Mouse (Mus musculus) c-Kit-negative CD71-positive TER-119-positive erythroid progenitor cells, embryonic 14.5 days (primary cell): ENCODE measurements around the gene Trpv6.

Experiments
- DNase-seq: peaks from one replicate; pipeline ENCODE4 v3.0.0-alpha.2; 2013; ENCODE audit warnings: low read depth, low spot score

Gene Trpv6

DNA sequence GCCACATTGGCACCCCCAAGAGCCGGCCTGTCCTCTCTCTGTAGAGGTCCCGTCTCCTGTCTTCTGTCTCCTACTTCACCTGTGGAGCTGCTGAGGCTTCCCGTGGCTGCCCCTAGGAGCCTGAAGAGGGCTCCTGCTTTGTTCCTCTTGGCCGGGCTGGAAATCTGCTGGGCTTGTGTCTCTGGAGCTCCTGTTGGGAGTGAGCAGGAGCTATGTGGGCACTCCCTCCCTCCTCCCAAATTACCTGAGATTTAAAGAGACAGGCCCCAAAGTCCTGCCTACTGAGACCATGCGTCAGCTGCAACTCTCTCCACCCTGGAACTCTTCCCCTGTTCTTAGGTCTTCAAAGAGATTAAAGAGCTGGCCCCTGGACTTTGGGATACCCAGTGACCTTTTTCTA lies at the start of gene Trpv6:
Gene Trpv6, minus strand, starts transcription at position 228 of the 400 bp plus-strand sequence.
- DNase-seq, result no peak

DNA sequence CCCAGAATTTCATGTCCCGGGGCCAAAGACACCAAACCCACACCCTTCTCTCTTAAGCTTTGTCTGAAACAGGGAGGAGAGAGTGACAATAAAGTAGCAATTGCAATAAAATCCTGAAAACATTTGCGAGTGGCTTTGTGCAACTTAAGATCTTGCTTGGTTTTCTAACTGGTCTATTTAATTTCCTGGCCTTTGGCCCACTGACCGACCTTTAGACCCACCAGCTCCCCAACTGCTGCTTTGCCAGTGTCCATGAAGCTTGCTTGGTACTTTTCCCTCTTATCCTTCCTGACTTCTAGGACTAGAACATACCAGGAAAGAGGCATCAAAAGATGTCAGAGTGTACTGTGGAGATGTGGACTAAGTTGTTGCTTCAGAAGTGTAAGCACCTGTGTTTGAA lies 49.4 kb upstream of the Trpv6 start:
- no peak for DNase-seq

DNA sequence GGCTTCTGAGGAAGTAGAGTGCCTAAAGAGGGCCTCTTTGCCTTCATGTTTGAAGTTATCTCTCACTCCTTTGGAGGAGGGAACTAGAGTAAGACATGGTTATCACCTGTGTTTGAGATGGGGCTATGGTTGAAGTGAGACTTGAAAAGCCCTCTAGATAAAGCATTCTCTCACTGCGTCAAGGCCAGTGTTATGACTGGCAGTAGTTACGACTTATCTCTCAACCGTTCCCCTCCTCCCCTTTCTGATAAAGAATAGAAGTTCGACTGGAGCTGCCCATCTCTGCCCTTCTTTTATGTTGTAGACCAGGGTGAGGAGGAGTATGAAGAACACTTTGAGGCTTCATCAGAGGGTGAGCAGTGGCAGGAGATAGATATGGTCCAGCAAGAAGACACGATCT lies 48.7 kb upstream of the Trpv6 start:
- DNase-seq, result no peak

DNA sequence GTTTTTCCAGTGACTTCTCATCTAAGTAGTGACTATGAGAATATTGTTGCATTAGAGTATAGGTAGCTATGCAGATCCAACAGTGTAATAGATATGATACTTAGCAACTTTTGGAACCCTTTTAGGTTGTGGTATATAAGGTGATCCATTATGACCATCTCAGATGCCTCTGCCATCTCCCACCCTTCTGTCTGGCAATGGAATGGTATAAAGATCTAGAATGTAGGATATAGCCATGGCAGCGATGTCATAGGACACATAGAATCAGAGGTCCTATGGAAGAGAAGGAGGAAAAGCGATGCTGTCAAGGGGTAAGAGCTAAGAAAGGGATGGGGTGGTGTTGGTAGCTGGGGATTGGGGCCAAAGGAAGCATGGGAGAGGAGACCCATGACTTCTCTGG lies 47.9 kb upstream of the Trpv6 start, which contains the start of gene Llcfc1:
Gene Llcfc1, plus strand, starts transcription at position 301 of the 400 bp plus-strand sequence.
- no peak for DNase-seq

DNA sequence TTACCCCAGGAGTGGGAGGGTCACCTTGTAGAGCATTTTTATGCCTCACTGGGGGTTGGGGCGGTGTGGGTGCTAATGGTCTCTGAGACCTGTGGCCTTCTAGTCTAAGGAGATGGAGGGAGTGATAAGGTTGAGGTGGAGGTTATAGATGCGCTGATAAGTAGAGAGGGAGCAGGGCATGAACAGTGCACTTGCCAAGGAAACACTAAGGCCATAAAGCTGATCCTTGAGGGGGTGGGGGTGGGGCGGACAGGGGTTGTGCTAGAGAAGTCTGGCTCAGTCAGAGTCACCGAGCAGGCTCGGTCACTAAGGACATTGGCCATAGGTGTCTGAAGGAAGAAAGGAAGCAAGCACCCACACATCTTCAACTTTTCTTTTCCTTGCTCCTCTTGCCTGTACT lies 45.5 kb upstream of the Trpv6 start:
- no peak for DNase-seq

DNA sequence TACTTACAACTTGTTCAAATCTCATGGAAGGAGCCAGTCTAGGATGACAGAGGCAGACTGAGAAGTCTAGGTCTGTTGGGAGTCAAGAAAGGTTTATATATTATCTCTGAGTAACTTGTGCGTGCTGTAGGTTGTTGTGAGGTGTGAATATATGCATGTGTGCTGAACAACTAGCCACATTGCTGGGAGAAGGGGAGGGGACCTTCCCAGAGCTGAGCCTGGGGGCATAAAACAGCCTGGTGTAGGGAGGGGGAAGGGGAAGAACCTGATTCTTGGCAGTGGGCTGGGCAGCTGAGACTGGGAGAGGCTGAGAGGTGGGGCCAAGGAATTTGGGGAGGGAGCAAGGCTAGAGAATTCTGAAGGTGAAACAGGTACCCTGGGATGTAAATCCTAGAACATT lies 44.5 kb upstream of the Trpv6 start, which contains the start of gene Trpv5:
Gene Trpv5, minus strand, starts transcription at position 101 of the 400 bp plus-strand sequence.
- DNase-seq, result no peak

DNA sequence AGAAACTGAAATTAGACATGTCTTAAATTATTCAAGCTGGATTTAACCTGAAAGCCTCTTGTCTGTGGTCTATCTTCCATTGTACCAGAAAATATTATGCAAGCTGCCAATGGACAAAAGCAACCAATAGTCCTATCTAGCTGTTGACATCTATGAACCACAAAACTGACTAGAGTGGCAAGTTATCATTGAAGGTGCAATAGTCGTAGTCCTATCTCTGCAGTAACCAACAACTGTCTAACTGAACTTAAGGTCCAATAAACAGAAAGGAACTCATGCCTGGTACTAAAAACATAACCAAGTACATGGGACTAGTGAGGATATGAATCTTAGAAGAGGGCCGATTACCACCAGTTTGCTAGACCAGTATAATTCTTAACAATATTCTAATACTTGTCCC lies 40.3 kb upstream of the Trpv6 start:
- no peak for DNase-seq

DNA sequence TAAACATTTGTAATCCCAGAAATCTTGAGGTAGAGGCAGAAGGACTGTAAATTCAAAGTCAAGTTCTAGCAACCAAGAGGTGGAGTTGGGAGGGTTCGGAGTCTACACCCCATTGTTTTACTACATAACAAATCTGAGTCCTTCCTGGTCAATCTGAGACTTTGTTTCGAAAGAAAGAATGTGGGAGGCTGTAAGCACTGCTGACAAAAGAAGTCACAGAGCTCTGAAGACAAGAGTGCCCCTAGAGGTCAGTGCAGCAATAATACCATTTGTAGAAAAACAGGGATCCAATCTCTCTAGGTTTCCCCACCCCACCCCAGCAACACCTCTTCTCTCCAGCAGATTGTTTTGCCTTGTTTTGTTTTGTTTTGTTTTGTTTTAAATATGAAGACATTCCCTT lies 26.1 kb upstream of the Trpv6 start:
- no peak for DNase-seq

DNA sequence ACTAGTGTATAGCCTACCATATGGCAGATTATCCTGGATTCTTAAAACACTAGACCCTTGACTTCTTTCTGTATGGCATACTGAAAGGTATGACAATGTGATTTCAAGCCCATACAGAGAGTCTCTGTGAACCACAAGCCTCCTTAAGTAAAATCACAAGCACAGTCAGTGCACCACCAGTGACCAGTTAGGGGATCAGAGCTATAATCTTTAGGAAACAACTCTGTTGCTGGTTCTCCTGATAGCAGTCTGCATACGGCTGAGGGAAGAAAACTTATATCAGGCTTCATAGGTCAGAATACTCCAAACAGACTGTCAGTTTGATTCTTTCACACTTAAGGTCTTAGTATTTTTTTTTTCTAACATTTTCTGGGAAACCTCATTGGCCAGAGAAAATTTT lies 22.3 kb upstream of the Trpv6 start:
- no peak for DNase-seq

DNA sequence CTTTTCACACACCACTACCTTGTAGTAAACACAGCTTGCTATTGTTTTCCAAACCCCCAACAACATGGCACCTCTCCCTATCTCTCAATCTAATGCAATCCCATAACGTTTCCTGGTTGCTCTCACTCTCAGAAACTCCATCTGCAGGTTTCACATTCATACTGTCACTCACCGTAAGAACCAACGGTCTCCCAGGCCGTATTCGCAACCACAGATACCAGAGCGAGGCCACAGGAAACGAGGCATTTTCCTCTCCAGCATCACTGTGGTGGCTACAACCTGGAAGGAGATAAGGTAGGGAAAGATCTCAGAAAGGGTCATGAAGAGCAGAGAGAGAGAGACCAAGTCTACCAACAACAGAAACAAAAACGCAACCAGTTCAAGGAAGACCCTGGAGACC lies 18.4 kb upstream of the Trpv6 start:
- DNase-seq, result no peak

DNA sequence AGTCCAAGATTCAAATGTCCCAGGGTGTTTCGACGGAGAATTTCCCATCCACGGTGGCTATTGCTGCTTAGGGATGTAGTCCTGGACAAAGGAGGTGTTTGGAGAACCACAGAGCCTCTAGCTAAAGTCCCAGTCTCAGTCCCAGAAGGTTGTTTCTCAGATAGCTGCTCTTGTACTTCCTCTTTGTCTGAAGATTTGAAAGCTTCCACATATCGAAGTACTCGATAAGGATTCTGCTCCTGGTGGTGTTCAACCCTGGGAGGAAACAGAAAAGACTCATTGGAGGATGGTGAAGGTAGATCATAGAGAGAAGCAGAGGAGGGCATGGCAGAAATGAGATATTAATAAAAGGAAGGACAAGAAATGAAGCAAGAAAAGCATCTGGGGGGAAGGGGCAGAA lies 17.0 kb upstream of the Trpv6 start:
- DNase-seq, result no peak

DNA sequence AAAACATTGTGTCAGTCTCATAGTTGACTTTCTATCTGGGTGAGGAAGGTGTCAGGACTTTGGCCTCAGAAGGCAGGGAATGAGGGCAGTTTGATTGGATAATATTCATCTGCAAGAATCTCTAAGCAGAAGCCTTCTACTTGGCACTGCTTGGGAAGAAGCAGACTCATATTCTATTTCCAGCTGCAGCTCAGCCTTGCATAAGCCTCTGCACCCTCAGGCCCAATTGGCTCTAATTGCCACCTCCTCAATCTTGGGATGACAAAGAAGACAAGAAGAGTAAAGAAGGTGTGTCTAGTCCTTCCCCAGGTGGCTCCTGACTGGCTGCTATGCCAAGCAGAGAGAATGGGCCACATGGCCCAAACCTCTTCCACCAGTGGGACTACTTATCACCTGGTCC lies 10.5 kb upstream of the Trpv6 start:
- no peak for DNase-seq

DNA sequence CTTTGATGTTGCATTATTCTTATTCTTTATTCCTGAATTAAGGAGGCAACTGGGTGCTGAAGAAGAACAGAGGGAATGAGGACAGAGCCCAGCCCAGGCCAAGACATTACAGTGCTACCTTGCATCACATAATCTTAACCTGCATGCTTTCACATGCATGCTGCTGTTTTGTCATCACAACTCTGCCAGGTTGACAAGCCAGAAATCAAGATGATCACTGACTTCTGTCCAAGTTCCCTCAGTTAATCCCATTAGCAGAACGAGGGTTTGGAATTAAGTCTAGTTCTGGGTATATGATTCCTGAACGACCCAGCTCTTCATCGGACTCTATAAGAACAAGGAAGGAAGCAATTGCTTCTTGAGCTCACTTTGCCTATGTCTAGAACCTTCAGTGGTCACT lies 10.0 kb upstream of the Trpv6 start:
- DNase-seq, result no peak

DNA sequence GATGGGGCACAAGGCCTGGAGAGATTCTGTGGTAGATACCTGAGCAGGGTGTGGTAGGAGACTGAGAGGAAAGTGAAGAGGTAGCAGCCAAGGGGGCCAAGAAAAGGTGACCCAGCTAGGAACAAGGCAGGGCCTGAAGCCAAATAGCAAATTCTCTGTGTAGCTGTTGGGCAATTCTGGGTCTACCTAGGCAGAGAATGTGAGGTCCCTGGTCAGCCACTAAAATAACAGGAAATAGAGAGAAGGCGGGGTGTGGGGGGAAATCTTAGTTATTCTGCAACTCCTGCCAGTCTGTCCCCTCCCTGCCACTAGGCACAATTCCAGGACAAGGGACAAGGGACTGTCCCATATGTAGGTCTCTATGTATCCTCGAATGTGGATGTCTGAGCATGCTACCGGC lies 7.0 kb upstream of the Trpv6 start:
- DNase-seq, result no peak

DNA sequence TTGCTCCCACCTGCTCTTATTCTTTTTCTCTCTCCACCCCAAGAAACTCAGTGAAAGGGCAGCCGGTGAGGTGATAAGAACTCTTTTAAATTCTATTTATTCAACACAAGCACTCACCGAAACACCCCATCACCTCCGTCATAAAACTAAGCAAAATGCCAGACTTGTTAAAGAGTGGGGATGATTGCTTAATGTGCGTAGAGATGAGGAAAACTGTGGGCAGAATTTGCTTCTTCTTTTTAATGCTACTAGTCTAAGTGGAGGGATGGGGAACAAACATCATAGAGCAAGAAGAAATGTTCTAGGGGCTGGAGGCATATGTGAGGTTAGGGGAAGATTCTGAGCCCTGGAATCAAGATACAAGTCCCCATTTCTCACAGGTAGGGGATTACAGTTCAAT lies 6.6 kb upstream of the Trpv6 start:
- DNase-seq, result no peak

DNA sequence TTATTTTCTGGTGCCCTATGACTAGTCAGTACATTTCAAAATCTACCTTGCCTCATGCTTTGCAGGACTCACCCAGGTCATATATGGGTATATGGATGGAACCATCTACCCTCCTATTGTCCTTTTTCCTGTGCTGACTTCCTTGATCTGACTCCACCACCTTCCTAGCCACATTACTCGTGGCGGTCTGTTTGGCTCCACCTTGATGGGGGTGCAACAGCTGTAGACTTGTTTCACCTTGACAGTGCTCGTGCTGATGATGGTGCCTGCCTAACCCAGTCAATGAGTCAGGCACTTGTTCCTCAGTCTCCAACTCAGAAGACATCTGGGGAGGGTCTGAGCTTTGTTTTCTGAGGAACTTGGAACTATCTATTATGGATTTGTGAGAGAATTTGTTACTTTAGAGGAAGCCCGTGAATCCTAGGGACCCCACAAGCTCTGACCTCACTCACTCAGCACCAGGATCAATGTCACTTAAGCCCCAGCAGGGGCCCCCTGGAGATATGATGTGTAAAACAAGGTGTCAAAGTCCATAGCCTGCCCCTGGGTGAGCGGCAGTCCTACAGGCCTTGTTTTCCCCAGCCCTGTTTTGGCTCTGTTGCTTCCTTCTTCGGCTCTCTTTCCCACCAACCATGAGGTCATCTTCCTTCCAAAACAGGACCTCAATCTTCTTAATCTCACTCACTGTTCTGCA lies 5.1 kb upstream of the Trpv6 start:
- no peak for DNase-seq

DNA sequence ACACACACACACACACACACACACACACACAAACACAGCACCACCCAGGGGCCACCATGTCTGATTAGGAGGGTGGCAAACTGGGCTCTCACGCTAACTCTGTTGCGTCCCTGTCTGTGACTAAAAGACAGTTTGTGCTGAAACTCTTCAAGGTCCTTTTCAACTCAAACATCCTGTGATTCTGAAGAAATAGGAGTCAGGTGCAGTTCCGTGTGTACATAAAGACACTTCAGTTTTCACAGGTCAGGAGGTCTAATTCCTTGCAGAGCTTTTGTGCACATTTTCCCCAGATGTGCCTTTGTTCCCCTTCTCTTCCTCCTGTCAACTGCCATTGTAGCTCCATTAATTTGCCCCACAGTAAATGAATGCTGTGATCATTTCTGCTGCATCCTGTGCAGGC lies 4.2 kb upstream of the Trpv6 start:
- DNase-seq, result no peak

DNA sequence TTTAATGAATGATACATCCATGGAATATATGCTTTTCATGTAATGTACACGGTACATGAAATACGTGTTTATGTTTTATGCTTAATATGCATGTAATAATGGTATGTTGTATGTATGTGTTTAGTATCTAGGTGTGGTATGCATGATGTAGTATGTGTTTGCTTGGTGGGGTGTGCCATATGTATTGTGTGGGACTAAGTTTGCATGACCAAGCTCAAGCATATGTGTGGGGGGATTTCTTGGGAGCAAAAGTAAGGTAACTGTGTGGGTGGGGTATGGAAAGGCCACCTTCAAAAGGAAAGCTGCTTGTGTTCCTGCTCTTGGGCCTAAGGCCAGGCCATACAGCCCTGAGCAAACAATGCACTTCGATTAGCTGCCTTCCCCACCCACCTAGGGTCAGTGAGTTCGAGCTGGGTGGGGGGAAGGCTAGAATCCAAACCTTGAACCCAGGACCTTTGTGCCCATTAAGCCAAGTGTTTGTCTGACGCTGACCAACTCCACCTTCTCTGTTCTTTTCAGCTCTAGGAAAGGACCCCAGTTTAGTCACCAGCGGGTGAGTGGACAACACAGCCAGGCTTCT lies 1.8 kb upstream of the Trpv6 start:
- DNase-seq, result no peak

DNA sequence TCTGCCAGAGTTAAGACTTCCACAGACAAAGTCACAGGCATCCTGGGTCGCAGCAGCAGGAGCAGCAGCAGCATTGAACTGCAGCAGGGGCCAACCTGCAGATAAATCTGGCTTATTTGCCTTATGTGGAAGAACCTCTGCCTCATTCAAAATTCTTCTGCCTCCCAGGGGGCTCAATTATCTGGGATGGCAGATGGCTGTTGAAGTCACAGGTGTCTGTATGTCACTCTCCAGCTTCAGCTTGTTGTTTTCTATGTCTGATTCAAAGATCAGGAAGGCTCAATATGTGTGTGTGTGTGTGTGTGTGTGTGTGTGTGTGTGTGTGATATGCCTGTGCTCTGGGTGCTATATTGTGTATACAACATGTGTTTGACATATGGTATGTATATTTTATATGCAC lies 1.2 kb upstream of the Trpv6 start:
- no peak for DNase-seq

DNA sequence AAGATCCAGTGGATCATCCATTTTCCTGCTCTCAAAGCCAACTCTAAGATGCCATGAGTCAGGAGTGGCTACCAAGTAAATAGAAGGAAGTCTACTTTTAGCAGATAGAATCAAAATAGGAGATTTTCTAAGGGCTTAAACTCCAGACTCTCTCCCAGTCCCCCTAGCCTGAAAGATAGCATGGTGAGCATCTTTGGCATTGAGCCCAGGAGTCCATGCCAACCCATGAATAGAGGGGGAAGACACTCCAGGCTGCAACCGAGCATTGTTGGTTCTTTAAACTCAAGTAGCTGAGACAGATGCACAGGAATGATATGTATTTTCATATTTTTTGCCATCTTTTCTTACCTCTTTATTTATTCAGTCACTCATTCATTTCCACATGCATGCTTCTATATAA lies 994 bp downstream of the Trpv6 start:
- no peak for DNase-seq

DNA sequence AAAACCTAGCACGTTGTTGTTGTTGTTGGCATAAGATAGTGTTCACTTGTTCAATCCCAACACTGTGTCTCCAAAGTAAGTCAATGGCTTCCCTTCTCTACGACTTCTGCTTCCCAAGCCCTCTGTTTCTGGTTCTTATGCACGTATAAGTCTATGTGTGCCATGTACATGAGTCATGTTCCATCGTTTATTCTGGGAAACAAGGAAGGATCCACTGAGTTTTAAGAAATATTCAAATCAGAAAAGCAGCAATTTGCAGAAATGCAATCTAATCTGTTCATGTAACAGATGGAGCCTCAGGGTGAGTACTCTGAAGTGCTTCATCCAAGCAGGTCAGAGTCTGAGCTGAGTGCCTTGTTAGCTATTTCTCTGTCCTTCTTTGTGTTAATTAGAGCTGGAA lies 4.7 kb downstream of the Trpv6 start:
- no peak for DNase-seq

DNA sequence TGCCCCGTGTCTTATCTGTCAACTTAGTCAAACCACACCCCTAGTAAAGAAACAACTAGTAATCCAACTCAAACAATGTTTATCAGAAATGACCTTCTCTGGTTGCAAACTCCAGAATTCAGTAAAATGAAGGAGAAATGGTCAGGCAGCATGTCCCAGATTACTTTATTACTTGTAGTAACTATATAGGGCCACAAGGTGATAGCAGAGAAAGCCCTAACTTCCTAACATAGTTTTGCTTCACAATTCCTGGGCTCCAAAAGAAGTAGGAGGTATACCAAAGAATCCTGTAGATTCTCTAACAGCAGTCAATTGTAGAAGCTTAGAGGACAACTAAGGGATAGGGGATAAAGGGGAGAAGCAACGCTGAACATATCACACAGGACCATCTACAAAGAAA lies 5.4 kb downstream of the Trpv6 start:
- no peak for DNase-seq

DNA sequence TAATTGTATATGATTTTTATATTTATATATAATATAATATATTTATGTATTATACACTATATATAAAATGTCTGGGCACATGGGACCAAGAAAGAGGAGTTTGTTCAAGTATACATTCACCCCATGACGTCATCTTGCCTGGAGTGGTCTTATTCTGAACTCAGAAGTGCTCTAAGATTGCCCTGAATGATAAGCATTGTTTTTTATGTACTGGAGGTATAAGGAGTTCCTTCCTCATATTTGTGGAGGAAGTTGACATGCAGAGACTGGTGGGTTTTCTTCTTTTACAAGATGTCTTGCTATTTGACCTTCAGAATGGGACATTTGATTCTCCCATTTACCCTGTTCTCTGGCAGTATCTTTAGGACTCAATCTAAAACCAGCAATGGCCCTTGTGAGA lies 8.0 kb downstream of the Trpv6 start:
- no peak for DNase-seq

DNA sequence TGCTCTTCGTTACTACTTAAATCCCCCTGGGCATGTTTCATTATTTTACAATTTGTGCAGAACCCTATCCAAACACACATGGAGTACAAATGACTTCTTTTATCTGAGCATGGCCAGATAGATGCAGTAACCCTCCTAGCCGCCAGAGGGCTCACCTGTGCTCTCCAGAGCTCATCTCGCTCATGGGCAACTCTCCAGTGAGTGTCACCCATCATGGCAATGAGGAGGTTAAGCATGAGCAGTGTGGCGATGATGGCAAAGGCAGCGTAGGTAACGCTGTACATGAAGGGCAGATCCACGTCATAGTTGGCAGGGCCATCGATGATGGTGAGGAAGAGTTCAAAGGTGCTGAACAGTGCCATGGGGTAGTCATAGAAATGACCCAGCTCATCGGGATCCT lies 13.5 kb downstream of the Trpv6 start:
- peak; percentile 35 for DNase-seq
